Mouse (Mus musculus): ENCODE data around the gene Ptgs1. TPM values are rescaled to one million over a fixed set of nuclear protein-coding genes. Genes with fewer than 3 reads are reported as not detected.

Ptgs1 gene
- polyA plus RNA-seq, 1 experiment = 15.4 TPM

DNA sequence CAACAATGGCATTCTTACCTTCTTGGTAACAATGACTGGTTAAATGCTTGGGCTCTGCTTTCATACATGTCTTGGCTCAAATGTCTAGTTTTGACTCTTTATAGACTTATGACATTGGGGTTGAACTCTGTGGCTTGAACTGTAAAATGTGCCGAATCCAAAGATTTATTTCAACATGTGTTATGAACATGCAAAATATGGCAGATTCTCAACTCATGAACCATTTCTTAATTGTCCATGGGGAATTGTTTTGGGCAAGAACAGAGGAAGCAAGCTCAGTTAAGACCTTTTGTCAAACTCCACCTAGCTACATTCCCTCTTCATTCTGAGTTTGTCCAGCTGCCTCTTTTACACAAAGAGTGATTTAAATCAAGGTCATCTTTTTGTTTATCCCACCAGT, 52.1 kb downstream of the Ptgs1 start:
- Histone ChIP-seq H3K4me1 (ENCODE audit: control insufficient read depth, insufficient read depth, low read length) (no peaks in the 10 kb centered on the region), H3K4me3 (ENCODE audit: insufficient read depth, low read length) (no peak overlapping the region), H3K27ac (ENCODE audit: insufficient read depth, low read length) (no peak overlapping the region)
- no peak for TF ChIP-seq POLR2A (IDR thresholded peaks at IDR 0.05; ENCODE audit: extremely low read depth, insufficient read depth, low read length)
- no peak for TF ChIP-seq CTCF (IDR thresholded peaks at IDR 0.05; ENCODE audit: extremely low read depth, insufficient read depth, low read length)

Other genes with a start within 250 kb of the Ptgs1 start
- gene Ndufa8, start 181.0 kb upstream of the Ptgs1 start, polyA plus RNA-seq (2012; rRNA removed) = 218 and 219 TPM in 2 replicates
- 1.8 and 2.2 TPM in 2 replicates for gene Morn5, start 181.0 kb upstream of the Ptgs1 start, polyA plus RNA-seq (2012; rRNA removed)
- gene Lhx6, start 125.0 kb upstream of the Ptgs1 start, polyA plus RNA-seq (2012; rRNA removed) = 8.2 and 8.5 TPM in 2 replicates
- 21.1 and 23.8 TPM in 2 replicates for gene Mrrf, start 94.0 kb upstream of the Ptgs1 start, polyA plus RNA-seq (2012; rRNA removed)
- 50.0 and 50.4 TPM in 2 replicates for gene Rbm18, start 93.7 kb upstream of the Ptgs1 start, polyA plus RNA-seq (2012; rRNA removed)
- 0.02 TPM in 1 of 2 replicates, not detected in the other for gene Olfr338, start 143.1 kb downstream of the Ptgs1 start, polyA plus RNA-seq (2012; rRNA removed)
- gene Olfr339, start 188.5 kb downstream of the Ptgs1 start, polyA plus RNA-seq (2012; rRNA removed) = not detected in 2 replicates
- gene Olfr340, start 222.2 kb downstream of the Ptgs1 start, polyA plus RNA-seq (2012; rRNA removed) = not detected in 2 replicates

Measured in cortical plate, adult 2 months (tissue).